Mouse (Mus musculus): Measurements from ENCODE around the gene Def8. TPM values are rescaled to one million over a fixed set of nuclear protein-coding genes. Genes with fewer than 3 reads are reported as not detected.

Def8 gene
- polyA plus RNA-seq, 1 experiment from 2014 or later = 33.4 TPM

DNA sequence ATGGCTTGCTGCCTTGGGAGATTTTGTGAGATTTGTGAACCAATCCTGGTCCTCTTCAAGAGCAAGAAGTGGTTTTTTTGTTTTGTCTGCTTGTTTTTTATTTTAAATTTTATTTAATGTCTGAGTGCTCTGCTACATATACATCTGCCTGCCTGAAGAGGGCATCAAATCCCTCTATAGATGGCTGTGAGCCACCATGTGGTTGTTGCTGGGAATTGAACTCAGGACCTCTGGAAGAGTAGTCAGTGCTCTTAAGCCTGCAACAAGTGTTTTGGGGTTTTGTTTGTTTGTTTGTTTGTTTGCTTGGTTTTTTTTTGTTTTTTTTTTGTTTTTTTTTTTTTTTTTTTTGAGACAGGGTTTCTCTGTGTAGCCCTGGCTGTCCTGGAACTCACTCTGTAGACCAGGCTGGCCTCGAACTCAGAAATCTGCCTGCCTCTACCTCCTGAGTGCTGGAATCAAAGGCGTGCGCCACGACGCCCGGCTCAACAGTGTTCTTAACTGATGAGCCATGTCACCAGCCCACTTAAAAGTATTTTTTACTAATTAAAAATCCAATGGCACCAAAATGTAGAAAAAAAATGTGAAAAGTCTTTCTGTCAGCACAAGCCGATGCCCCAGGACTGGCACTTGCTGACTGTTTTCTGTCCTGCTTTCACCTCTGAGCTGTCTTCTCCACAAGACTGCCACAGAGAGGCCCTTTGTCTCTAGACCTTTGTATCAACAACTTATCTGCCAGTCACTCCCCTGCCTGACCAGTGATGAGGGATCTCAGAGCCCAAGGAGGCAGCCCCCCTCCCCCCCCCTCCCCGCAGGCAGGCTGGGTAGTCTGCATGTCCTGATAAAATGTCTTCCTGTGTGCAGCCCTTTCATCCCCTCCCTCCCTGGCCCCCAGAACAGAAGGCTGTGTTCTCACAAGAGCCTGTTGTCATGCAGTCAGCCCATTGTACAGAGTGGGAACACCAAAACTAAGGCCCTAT is 7.1 kb upstream of the Def8 start:
- H3K4me2 ChIP-seq (ENCODE audit: low read length) = no peak overlapping the region
- H3K27me3 ChIP-seq (ENCODE audit: insufficient read depth, low read length) = peaks cover 29% of the 10 kb centered on the region
- H3K4me3 ChIP-seq (replicated peaks; ENCODE audit: low read depth, low read length) = no peak overlapping the region
- ATAC-seq (replicated peaks; ENCODE audit: low FRiP score, low read depth) (no peak), DNase-seq (ENCODE audit: low spot score) (peak; percentile 17)
- H3K4me1 ChIP-seq (replicated peaks; ENCODE audit: insufficient read depth, low read length) = no peaks in the 10 kb centered on the region
- peak; percentile 52 for TF ChIP-seq CTCF (IDR thresholded peaks at IDR 0.05; ENCODE audit: low read depth)
- H3K27ac ChIP-seq = no peak overlapping the region
- no peak overlapping the region for H3K9ac ChIP-seq (ENCODE audit: low read depth, low read length)
- 80% methylated on average over 8 of the region's 8 CpGs for WGBS
- no peaks in the 10 kb centered on the region for H3K36me3 ChIP-seq (ENCODE audit: insufficient read depth, low read length)
- no peaks in the 10 kb centered on the region for H3K9me3 ChIP-seq (replicated peaks; ENCODE audit: low read length)

- ATAC-seq (replicated peaks; ENCODE audit: low FRiP score, low read depth) = no peak
- Histone ChIP-seq H3K36me3 (ENCODE audit: insufficient read depth, low read length) (no peaks in the 10 kb centered on the region), H3K4me3 (replicated peaks; ENCODE audit: low read depth, low read length) (no peak overlapping the region), H3K4me2 (ENCODE audit: low read length) (no peak overlapping the region), H3K9ac (ENCODE audit: low read depth, low read length) (no peak overlapping the region), H3K27me3 (ENCODE audit: insufficient read depth, low read length) (peaks cover 21% of the 10 kb centered on the region), H3K27ac (no peak overlapping the region), H3K4me1 (replicated peaks; ENCODE audit: insufficient read depth, low read length) (no peaks in the 10 kb centered on the region; the same call in 1 of the 2 replicates), H3K9me3 (replicated peaks; ENCODE audit: low read length) (no peaks in the 10 kb centered on the region)
- DNase-seq (ENCODE audit: low spot score) = no peak
- WGBS = 74% methylated on average over 8 of the region's 8 CpGs
- no peak for TF ChIP-seq CTCF (IDR thresholded peaks at IDR 0.05; ENCODE audit: low read depth)
Observed at GRCm38 (mm10) chr8:123416944-123417555, 6.3 kb upstream of the Def8 start.

GRCm38 (mm10) chr8:123419711-123420110 is 3.6 kb upstream of the Def8 start:
- H3K27me3 ChIP-seq (ENCODE audit: insufficient read depth, low read length) = no peaks in the 10 kb centered on the region
- 91% methylated on average over 4 of the region's 4 CpGs for WGBS
- DNase-seq (ENCODE audit: low spot score) (no peak), ATAC-seq (replicated peaks; ENCODE audit: low FRiP score, low read depth) (no peak)
- no peak overlapping the region for H3K9ac ChIP-seq (ENCODE audit: low read depth, low read length)
- no peak overlapping the region for H3K4me2 ChIP-seq (ENCODE audit: low read length)
- no peak for TF ChIP-seq CTCF (IDR thresholded peaks at IDR 0.05; ENCODE audit: low read depth)
- H3K27ac ChIP-seq = no peak overlapping the region
- H3K4me1 ChIP-seq (replicated peaks; ENCODE audit: insufficient read depth, low read length) = no peaks in the 10 kb centered on the region; the same call in 1 of the 2 replicates
- no peaks in the 10 kb centered on the region for H3K36me3 ChIP-seq (ENCODE audit: insufficient read depth, low read length)
- no peak overlapping the region for H3K4me3 ChIP-seq (replicated peaks; ENCODE audit: low read depth, low read length)
- no peaks in the 10 kb centered on the region for H3K9me3 ChIP-seq (replicated peaks; ENCODE audit: low read length)

DNA sequence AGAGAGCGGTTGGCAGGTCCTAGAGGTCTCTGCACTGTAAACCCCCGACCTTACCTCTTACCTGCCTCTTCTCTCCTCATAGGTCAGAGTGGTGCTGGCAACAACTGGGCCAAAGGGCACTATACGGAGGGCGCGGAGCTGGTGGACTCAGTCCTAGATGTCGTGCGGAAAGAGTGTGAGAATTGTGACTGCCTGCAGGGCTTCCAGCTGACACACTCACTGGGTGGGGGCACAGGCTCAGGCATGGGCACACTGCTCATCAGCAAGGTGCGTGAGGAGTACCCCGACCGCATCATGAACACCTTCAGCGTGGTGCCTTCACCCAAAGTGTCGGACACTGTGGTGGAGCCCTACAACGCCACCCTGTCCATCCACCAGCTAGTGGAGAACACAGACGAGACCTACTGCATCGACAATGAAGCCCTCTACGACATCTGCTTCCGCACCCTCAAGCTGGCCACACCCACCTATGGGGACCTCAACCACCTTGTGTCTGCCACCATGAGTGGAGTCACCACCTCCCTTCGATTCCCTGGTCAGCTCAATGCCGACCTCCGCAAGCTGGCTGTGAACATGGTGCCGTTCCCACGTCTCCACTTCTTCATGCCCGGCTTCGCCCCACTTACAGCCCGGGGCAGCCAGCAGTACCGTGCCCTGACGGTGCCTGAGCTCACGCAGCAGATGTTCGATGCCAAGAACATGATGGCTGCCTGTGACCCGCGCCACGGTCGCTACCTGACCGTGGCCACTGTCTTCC is 2.6 kb upstream of the Def8 start:
- Histone ChIP-seq H3K9me3 (replicated peaks; ENCODE audit: low read length) (no peaks in the 10 kb centered on the region), H3K4me2 (ENCODE audit: low read length) (no peak overlapping the region), H3K27me3 (ENCODE audit: insufficient read depth, low read length) (no peaks in the 10 kb centered on the region), H3K36me3 (ENCODE audit: insufficient read depth, low read length) (no peaks in the 10 kb centered on the region), H3K4me3 (replicated peaks; ENCODE audit: low read depth, low read length) (no peak overlapping the region), H3K27ac (no peak overlapping the region), H3K4me1 (replicated peaks; ENCODE audit: insufficient read depth, low read length) (no peaks in the 10 kb centered on the region; the same call in 1 of the 2 replicates), H3K9ac (ENCODE audit: low read depth, low read length) (no peak overlapping the region)
- TF ChIP-seq CTCF (IDR thresholded peaks at IDR 0.05; ENCODE audit: low read depth) = no peak
- ATAC-seq (replicated peaks; ENCODE audit: low FRiP score, low read depth) (no peak), DNase-seq (ENCODE audit: low spot score) (no peak)
- 92% methylated on average over 34 of the region's 34 CpGs for WGBS

DNA sequence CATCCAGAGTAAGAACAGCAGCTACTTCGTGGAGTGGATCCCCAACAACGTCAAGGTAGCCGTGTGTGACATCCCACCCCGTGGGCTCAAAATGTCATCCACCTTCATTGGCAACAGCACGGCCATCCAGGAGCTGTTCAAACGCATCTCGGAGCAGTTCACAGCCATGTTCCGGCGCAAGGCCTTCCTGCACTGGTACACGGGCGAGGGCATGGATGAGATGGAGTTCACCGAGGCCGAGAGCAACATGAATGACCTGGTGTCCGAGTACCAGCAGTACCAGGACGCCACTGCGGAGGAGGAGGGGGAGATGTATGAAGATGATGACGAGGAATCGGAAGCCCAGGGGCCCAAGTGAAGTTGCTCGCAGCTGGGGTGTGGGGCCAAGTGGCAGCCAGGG is 2.0 kb upstream of the Def8 start:
- no peak for DNase-seq (ENCODE audit: low spot score)
- no peaks in the 10 kb centered on the region; the same call in 1 of the 2 replicates for H3K4me1 ChIP-seq (replicated peaks; ENCODE audit: insufficient read depth, low read length)

More for the DNA sequence above, 2.0 kb upstream of the Def8 start:
- Histone ChIP-seq H3K4me3 (replicated peaks; ENCODE audit: low read depth, low read length) (no peak overlapping the region), H3K4me2 (ENCODE audit: low read length) (no peak overlapping the region), H3K36me3 (ENCODE audit: insufficient read depth, low read length) (no peaks in the 10 kb centered on the region), H3K9me3 (replicated peaks; ENCODE audit: low read length) (no peaks in the 10 kb centered on the region), H3K27ac (no peak overlapping the region), H3K27me3 (ENCODE audit: insufficient read depth, low read length) (no peaks in the 10 kb centered on the region), H3K9ac (ENCODE audit: low read depth, low read length) (no peak overlapping the region)
- 76% methylated on average over 19 of the region's 19 CpGs for WGBS
- TF ChIP-seq CTCF (IDR thresholded peaks at IDR 0.05; ENCODE audit: low read depth) = no peak
- no peak for ATAC-seq (replicated peaks; ENCODE audit: low FRiP score, low read depth)

Measured in kidney, postnatal 0 days (tissue).